Mouse (Mus musculus) E14TG2a.4 (cell line): ENCODE measurements around the gene Tmem251.
A peak's percentile ranks its signal among the peaks of the same experiment; 100 is the strongest.

Experiments used
- H3K27me3 ChIP-seq: 2 replicates; pipeline ENCODE4 v1.6.1; 2014; ENCODE audit warnings: low read length, control low read depth; ENCODE audit not compliant: insufficient read depth
- H3K36me3 ChIP-seq: 2 replicates; pipeline ENCODE4 v1.6.1; 2014; ENCODE audit warnings: low read length, control low read depth; ENCODE audit not compliant: insufficient read depth
- H3K4me1 ChIP-seq: replicated peaks from 2 replicates; pipeline ENCODE4 v1.6.1; 2014; ENCODE audit warnings: low read depth, low read length, control low read depth
- H3K4me3 ChIP-seq: replicated peaks from 2 replicates; pipeline ENCODE4 v1.5.1; 2014; ENCODE audit warnings: mild to moderate bottlenecking, low read length
- H3K9me3 ChIP-seq: 2 replicates; pipeline ENCODE4 v1.6.1; 2014; ENCODE audit warnings: low read length, control low read depth
- CTCF ChIP-seq: conservative IDR thresholded peaks from 2 replicates; pipeline ENCODE4 v1.5.1; 2014; ENCODE audit warnings: low read length
- NANOG ChIP-seq: IDR thresholded peaks from 2 replicates; pipeline ENCODE4 v1.6.1; 2014; ENCODE audit warnings: borderline replicate concordance, low read length, mixed read lengths
- POU5F1 ChIP-seq: IDR thresholded peaks from 2 replicates; pipeline ENCODE4 v1.6.1; 2014; ENCODE audit warnings: low read length, borderline replicate concordance

Gene Tmem251

GRCm38 (mm10) chr12:102702356-102703110 is 41.0 kb upstream of the Tmem251 start:
- peaks cover 3% of the 10 kb centered on the region; the same call in 1 of the 2 replicates for H3K27me3 ChIP-seq
- TF ChIP-seq CTCF (peak; percentile 39), POU5F1 (no peak)
- H3K4me3 ChIP-seq: peak overlapping the region; percentile 90
- peaks cover 19% of the 10 kb centered on the region for H3K36me3 ChIP-seq
- peaks cover 88% of the 10 kb centered on the region for H3K4me1 ChIP-seq
- H3K9me3 ChIP-seq: no peaks in the 10 kb centered on the region

- Histone ChIP-seq H3K4me3 (peak overlapping the region; percentile 90), H3K36me3 (peaks cover 14% of the 10 kb centered on the region), H3K9me3 (no peaks in the 10 kb centered on the region), H3K27me3 (peaks cover 6% of the 10 kb centered on the region; the same call in 1 of the 2 replicates), H3K4me1 (peaks cover 88% of the 10 kb centered on the region)
- no peak for TF ChIP-seq POU5F1
- TF ChIP-seq CTCF: peak; percentile 36
- TF ChIP-seq NANOG: no peak
These were observed 40.5 kb upstream of the Tmem251 start for GRCm38 (mm10) chr12:102703111-102703412.

- H3K36me3 ChIP-seq: peaks cover 14% of the 10 kb centered on the region; the same call in 1 of the 2 replicates
- H3K27me3 ChIP-seq: peaks cover 9% of the 10 kb centered on the region; the same call in 1 of the 2 replicates
These were observed 40.1 kb upstream of the Tmem251 start for GRCm38 (mm10) chr12:102703441-102703840.

GRCm38 (mm10) chr12:102703921-102704408 is 39.6 kb upstream of the Tmem251 start:
- Histone ChIP-seq H3K27me3 (peaks cover 9% of the 10 kb centered on the region; the same call in 1 of the 2 replicates), H3K4me3 (peak overlapping the region; percentile 90), H3K36me3 (peaks cover 12% of the 10 kb centered on the region; the same call in 1 of the 2 replicates), H3K4me1 (peaks cover 87% of the 10 kb centered on the region), H3K9me3 (no peaks in the 10 kb centered on the region)
- no peak for TF ChIP-seq NANOG

More at GRCm38 (mm10) chr12:102703441-102703840, 40.1 kb upstream of the Tmem251 start:
- TF ChIP-seq NANOG: no peak
- TF ChIP-seq CTCF: no peak
- no peak for TF ChIP-seq POU5F1
- no peaks in the 10 kb centered on the region for H3K9me3 ChIP-seq
- H3K4me1 ChIP-seq: peaks cover 88% of the 10 kb centered on the region
- peak overlapping the region; percentile 90 for H3K4me3 ChIP-seq

GRCm38 (mm10) chr12:102704457-102705198 is 38.9 kb upstream of the Tmem251 start, which contains the start of gene Itpk1:
Gene Itpk1 (minus strand): TSS chr12:102704930.
- no peaks in the 10 kb centered on the region for H3K9me3 ChIP-seq
- peaks cover 86% of the 10 kb centered on the region for H3K4me1 ChIP-seq
- TF ChIP-seq NANOG (no peak), POU5F1 (no peak), CTCF (no peak)
- H3K27me3 ChIP-seq: peaks cover 9% of the 10 kb centered on the region; the same call in 1 of the 2 replicates
- H3K36me3 ChIP-seq: peaks cover 9% of the 10 kb centered on the region; the same call in 1 of the 2 replicates
- peak within 1 kb of the TSS; percentile 90 for H3K4me3 ChIP-seq

GRCm38 (mm10) chr12:102705216-102705871 is 38.2 kb upstream of the Tmem251 start:
- no peak for TF ChIP-seq NANOG
- TF ChIP-seq CTCF: peak; percentile 33; the same call in 1 of the 2 replicates
- peaks cover 86% of the 10 kb centered on the region for H3K4me1 ChIP-seq

GRCm38 (mm10) chr12:102705906-102706640 is 37.5 kb upstream of the Tmem251 start:
- Histone ChIP-seq H3K27me3 (peaks cover 9% of the 10 kb centered on the region; the same call in 1 of the 2 replicates), H3K36me3 (peaks cover 8% of the 10 kb centered on the region; the same call in 1 of the 2 replicates), H3K9me3 (no peaks in the 10 kb centered on the region), H3K4me3 (peak overlapping the region; percentile 90), H3K4me1 (peaks cover 86% of the 10 kb centered on the region)
- no peak for TF ChIP-seq POU5F1
- no peak for TF ChIP-seq NANOG

More at GRCm38 (mm10) chr12:102705216-102705871, 38.2 kb upstream of the Tmem251 start:
- peak overlapping the region; percentile 90 for H3K4me3 ChIP-seq
- H3K36me3 ChIP-seq: peaks cover 9% of the 10 kb centered on the region; the same call in 1 of the 2 replicates
- H3K9me3 ChIP-seq: no peaks in the 10 kb centered on the region
- peaks cover 9% of the 10 kb centered on the region; the same call in 1 of the 2 replicates for H3K27me3 ChIP-seq
